Mouse (Mus musculus): ENCODE results near the gene Efcab12. TPM values are rescaled to one million over a fixed set of nuclear protein-coding genes. Genes with fewer than 3 reads are reported as not detected.

Gene Efcab12
- total and polyA plus RNA-seq, 3 experiments = 0.04 to 0.54 (median 0.12) TPM

- Histone ChIP-seq H3K36me3 (replicated peaks in 1 of 2; ENCODE audit: control insufficient read depth in 1 of 2, insufficient read depth in 1 of 2, low read length in 1 of 2) (peaks cover 2 to 59% of the 10 kb centered on the region in 2 experiments), H3K4me1 (ENCODE audit: control insufficient read depth in 1 of 2, insufficient read depth in 2 of 2) (peaks cover 8 to 13% of the 10 kb centered on the region in 2 experiments), H3K79me2 (replicated peaks; ENCODE audit: control insufficient read depth, extremely low read depth, insufficient read depth, poor library complexity, severe bottlenecking) (no peaks in the 10 kb centered on the region), H3K27ac (ENCODE audit: insufficient read depth, low read depth) (no peak overlapping the region), H3K9ac (ENCODE audit: insufficient read depth, low read depth) (no peak overlapping the region), H3K4me2 (ENCODE audit: insufficient read depth, low read depth, poor library complexity, severe bottlenecking) (no peak overlapping the region), H3K9me3 (replicated peaks; ENCODE audit: low read length) (no peaks in the 10 kb centered on the region), H3K27me3 (replicated peaks) (no peaks in the 10 kb centered on the region), H3K4me3 (replicated peaks in 1 of 3; ENCODE audit: low read depth in 2 of 3, low read length in 2 of 3, poor library complexity in 1 of 3) (no peak overlapping the region)
- in situ Hi-C loops (cut with MboI; ENCODE audit: low pct_ligation_motif_present, low pct_unique_long_range_greater_than_20kb, low sequenced_read_pairs) (no loop called here), dilution Hi-C loops (cut with MboI; ENCODE audit: extremely low pct_ligation_motif_present, extremely low pct_unique_long_range_greater_than_20kb, low sequenced_read_pairs) (no loop called here)
- TF ChIP-seq JUN (IDR thresholded peaks at IDR 0.05; ENCODE audit: insufficient read depth, low read depth, low read length) = no peak
- TF ChIP-seq CHD2 (IDR thresholded peaks at IDR 0.05; ENCODE audit: low read length) = no peak
- TF ChIP-seq EP300 (IDR thresholded peaks at IDR 0.05; ENCODE audit: low read length) = no peak
- TF ChIP-seq MAFK (IDR thresholded peaks at IDR 0.05; ENCODE audit: insufficient replicate concordance, low read length) = no peak
- TF ChIP-seq ZNF384 (IDR thresholded peaks at IDR 0.05; ENCODE audit: low read depth, low read length) = no peak
- TF ChIP-seq USF2 (conservative IDR thresholded peaks at IDR 0.05; ENCODE audit: low read depth, low read length) = no peak
- no peak for TF ChIP-seq MAX (IDR thresholded peaks at IDR 0.05; ENCODE audit: low read length)
- TF ChIP-seq MXI1 (IDR thresholded peaks at IDR 0.05; ENCODE audit: low read depth, low read length) = no peak
- no peak for TF ChIP-seq SIN3A (IDR thresholded peaks at IDR 0.05; ENCODE audit: low read length)
- no peak for TF ChIP-seq USF1 (IDR thresholded peaks at IDR 0.05; ENCODE audit: low read depth, low read length)
- no peak for DNase-seq (ENCODE audit: extremely low read depth)
Measured at GRCm38 (mm10) chr6:115818129-115818528, 20.1 kb downstream of the Efcab12 start.

GRCm38 (mm10) chr6:115815041-115815440 is 23.2 kb downstream of the Efcab12 start:
- no peaks in the 10 kb centered on the region for H3K79me2 ChIP-seq (replicated peaks; ENCODE audit: control insufficient read depth, extremely low read depth, insufficient read depth, poor library complexity, severe bottlenecking)
- no peaks in the 10 kb centered on the region for H3K27me3 ChIP-seq (replicated peaks)
- peaks cover 8 to 16% of the 10 kb centered on the region in 2 experiments for H3K4me1 ChIP-seq (ENCODE audit: control insufficient read depth in 1 of 2, insufficient read depth in 2 of 2)
- H3K4me2 ChIP-seq (ENCODE audit: insufficient read depth, low read depth, poor library complexity, severe bottlenecking) = no peak overlapping the region
- dilution Hi-C loops (cut with MboI; ENCODE audit: extremely low pct_ligation_motif_present, extremely low pct_unique_long_range_greater_than_20kb, low sequenced_read_pairs) = no loop called here
- H3K9me3 ChIP-seq (replicated peaks; ENCODE audit: low read length) = no peaks in the 10 kb centered on the region
- H3K4me3 ChIP-seq (replicated peaks in 1 of 3; ENCODE audit: low read depth in 2 of 3, low read length in 2 of 3, poor library complexity in 1 of 3) = no peak overlapping the region
- no peak overlapping the region for H3K27ac ChIP-seq (ENCODE audit: insufficient read depth, low read depth)
- peaks cover 2 to 65% of the 10 kb centered on the region in 2 experiments for H3K36me3 ChIP-seq (replicated peaks in 1 of 2; ENCODE audit: control insufficient read depth in 1 of 2, insufficient read depth in 1 of 2, low read length in 1 of 2)
- no peak overlapping the region for H3K9ac ChIP-seq (ENCODE audit: insufficient read depth, low read depth)
- DNase-seq (ENCODE audit: extremely low read depth) = no peak
- in situ Hi-C loops (cut with MboI; ENCODE audit: low pct_ligation_motif_present, low pct_unique_long_range_greater_than_20kb, low sequenced_read_pairs) = no loop called here
- TF ChIP-seq E2F4 (IDR thresholded peaks at IDR 0.05; ENCODE audit: insufficient replicate concordance, low read depth, low read length) (no peak), GABPA (IDR thresholded peaks at IDR 0.05; ENCODE audit: insufficient replicate concordance, low read depth, low read length) (no peak), MEF2A (IDR thresholded peaks at IDR 0.05; ENCODE audit: borderline replicate concordance, low read depth, low read length) (no peak), NELFE (IDR thresholded peaks at IDR 0.05; ENCODE audit: low read depth, low read length) (no peak), MYC (IDR thresholded peaks at IDR 0.05; ENCODE audit: low read depth, low read length) (no peak), RCOR1 (conservative IDR thresholded peaks at IDR 0.05; ENCODE audit: low read depth, low read length) (no peak), MXI1 (IDR thresholded peaks at IDR 0.05; ENCODE audit: low read depth, low read length) (no peak), ETS1 (conservative IDR thresholded peaks at IDR 0.05; ENCODE audit: low read depth, low read length) (no peak), UBTF (IDR thresholded peaks at IDR 0.05; ENCODE audit: low read depth, low read length) (no peak), CTCF (conservative IDR thresholded peaks at IDR 0.05 in 1 of 2, IDR thresholded peaks at IDR 0.05 in 1 of 2; ENCODE audit: low read depth in 2 of 2, low read length in 2 of 2) (no peak), JUN (IDR thresholded peaks at IDR 0.05; ENCODE audit: insufficient read depth, low read depth, low read length) (no peak), ZKSCAN1 (IDR thresholded peaks at IDR 0.05; ENCODE audit: borderline replicate concordance, low read depth, low read length) (no peak)

All from CH12.LX (cell line).